Mouse (Mus musculus) midbrain, postnatal 0 days (tissue): ENCODE data around the gene Trmt11. TPM values are rescaled to one million over a fixed set of nuclear protein-coding genes. Genes with fewer than 3 reads are reported as not detected.
"Not testable (repeated sequence)": the region's sequence is repeated elsewhere in the genome, so short reads cannot be mapped to it uniquely, and the experiment has no call there.

Experiments used
- ATAC-seq: fragments of 200-750 bp; cut with Nextera tagmentation; 2 replicates; pipeline ENCODE4 v1.8.0; 2017; ENCODE audit warnings: moderate number of reproducible peaks, mild to moderate bottlenecking, moderate TSS enrichment, moderate library complexity; ENCODE audit not compliant: low FRiP score
- DNase-seq: peaks from one replicate; pipeline ENCODE4 v3.0.0-alpha.2; 2015; ENCODE audit warnings: low spot score
- H3K27ac ChIP-seq: fragments of 300-500 bp; sonication (generic); 2 replicates; pipeline ENCODE4 v1.5.1; 2014; ENCODE audit warnings: low read depth, mild to moderate bottlenecking, low read length, mixed read lengths
- H3K27me3 ChIP-seq: fragments of 300-500 bp; sonication (generic); 2 replicates; pipeline ENCODE4 v1.6.1; 2014; ENCODE audit warnings: low read length, control low read depth, mixed read lengths; ENCODE audit not compliant: insufficient read depth
- H3K36me3 ChIP-seq: fragments of 300-500 bp; sonication (generic); 2 replicates; pipeline ENCODE4 v1.6.1; 2014; ENCODE audit warnings: low read length, control low read depth, mixed read lengths; ENCODE audit not compliant: insufficient read depth
- H3K4me1 ChIP-seq: fragments of 300-500 bp; sonication (generic); 2 replicates; pipeline ENCODE4 v1.6.1; 2014; ENCODE audit warnings: mild to moderate bottlenecking, control low read depth, antibody characterized with exemption, low read length, mixed read lengths; ENCODE audit not compliant: insufficient read depth
- H3K4me2 ChIP-seq: fragments of 300-500 bp; sonication (generic); 2 replicates; pipeline ENCODE4 v1.6.1; 2014; ENCODE audit warnings: low read depth, mild to moderate bottlenecking, low read length, mixed read lengths; ENCODE audit not compliant: poor library complexity, severe bottlenecking
- H3K4me3 ChIP-seq: fragments of 300-500 bp; sonication (generic); 2 replicates; pipeline ENCODE4 v1.5.1; 2014; ENCODE audit warnings: low read depth, mild to moderate bottlenecking, low read length, moderate library complexity
- H3K9ac ChIP-seq: fragments of 300-500 bp; sonication (generic); replicated peaks from 2 replicates; pipeline ENCODE4 v1.6.1; 2014; ENCODE audit warnings: mild to moderate bottlenecking, low read length, moderate library complexity, mixed read lengths; ENCODE audit not compliant: poor library complexity, severe bottlenecking
- H3K9me3 ChIP-seq: fragments of 300-500 bp; sonication (generic); 2 replicates; pipeline ENCODE4 v1.6.1; 2016; ENCODE audit warnings: low read length, control low read depth
- CTCF ChIP-seq: IDR thresholded peaks from 2 replicates; pipeline ENCODE4 v1.5.1; 2016; ENCODE audit warnings: antibody characterized with exemption, mild to moderate bottlenecking
- WGBS: fragments of 180-500 bp; shearing (Covaris S2); extraction: QIAGEN DNeasy Blood & Tissue Kit; methylation state at CpG from one replicate; pipeline ENCODE4 v1.1.7; 2014; 5-methylcytosine and 5-hydroxymethylcytosine counted together
- polyA plus RNA-seq: library from polyadenylated mRNA; unstranded; fragments of >200 nt; fragmentation: Nextera tagmentation; extraction: Ambion mirVana; gene quantifications from 2 replicates; pipeline ENCODE4 v1.2.1, GENCODE M21; 2015
- total RNA-seq: library from RNA; depleted of rRNA; stranded (reverse); fragments of >200 nt; gene quantifications from 2 replicates; pipeline ENCODE4 v1.2.3, GENCODE M21; 2014; rRNA removed

Gene Trmt11
- total and polyA plus RNA-seq, 2 experiments from 2014 or later: 6.5 to 15.5 TPM

GRCm38 (mm10) chr10:30519143-30519542 lies 81.4 kb downstream of the Trmt11 start:
- Histone ChIP-seq H3K4me1 (no peaks in the 10 kb centered on the region), H3K9me3 (no peaks in the 10 kb centered on the region), H3K9ac (no peak overlapping the region), H3K27me3 (no peaks in the 10 kb centered on the region), H3K36me3 (no peaks in the 10 kb centered on the region), H3K27ac (no peak overlapping the region), H3K4me2 (no peak overlapping the region), H3K4me3 (no peak overlapping the region)
- WGBS: 91% methylated on average over 5 of the region's 5 CpGs
- DNase-seq (no peak), ATAC-seq (no peak)
- TF ChIP-seq CTCF: no peak

- Histone ChIP-seq H3K9ac (no peak overlapping the region), H3K4me2 (no peak overlapping the region), H3K27me3 (no peaks in the 10 kb centered on the region), H3K9me3 (no peaks in the 10 kb centered on the region), H3K27ac (no peak overlapping the region), H3K4me1 (no peaks in the 10 kb centered on the region), H3K36me3 (no peaks in the 10 kb centered on the region), H3K4me3 (no peak overlapping the region)
- ATAC-seq (no peak), DNase-seq (no peak)
- WGBS: 62% methylated on average over 2 of the region's 2 CpGs
- no peak for TF ChIP-seq CTCF
Measured at GRCm38 (mm10) chr10:30517224-30517623, 83.3 kb downstream of the Trmt11 start.

DNA sequence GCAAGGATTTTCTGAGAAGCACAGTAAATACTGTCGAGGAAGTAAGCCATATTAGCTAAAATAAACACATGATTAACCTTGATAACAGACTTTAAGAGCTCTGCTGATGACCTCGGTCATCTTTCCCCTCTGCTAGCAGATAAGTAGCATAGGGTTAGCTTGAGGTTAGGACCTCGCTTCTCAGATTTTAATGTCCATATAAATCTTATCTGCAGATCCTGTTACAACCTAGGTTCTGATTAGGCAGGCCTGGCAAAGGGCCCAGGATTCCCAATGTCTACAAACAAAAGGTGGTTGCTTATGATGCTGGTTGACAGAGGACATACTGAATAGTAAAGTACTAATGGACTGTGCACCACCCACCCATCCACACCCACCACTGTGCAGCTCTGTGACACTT lies 83.8 kb downstream of the Trmt11 start:
- DNase-seq (no peak), ATAC-seq (no peak)
- no peak overlapping the region for H3K4me3 ChIP-seq
- H3K9me3 ChIP-seq: no peaks in the 10 kb centered on the region
- no peaks in the 10 kb centered on the region for H3K4me1 ChIP-seq
- 76% methylated on average over 3 of the region's 3 CpGs for WGBS
- H3K27me3 ChIP-seq: no peaks in the 10 kb centered on the region
- H3K27ac ChIP-seq: no peak overlapping the region
- H3K4me2 ChIP-seq: no peak overlapping the region
- no peak for TF ChIP-seq CTCF
- no peak overlapping the region for H3K9ac ChIP-seq
- no peaks in the 10 kb centered on the region for H3K36me3 ChIP-seq

GRCm38 (mm10) chr10:30504736-30505135 lies 95.8 kb downstream of the Trmt11 start:
- Histone ChIP-seq H3K4me2 (no peak overlapping the region), H3K4me1 (no peaks in the 10 kb centered on the region), H3K27ac (no peak overlapping the region), H3K9me3 (no peaks in the 10 kb centered on the region), H3K36me3 (no peaks in the 10 kb centered on the region), H3K9ac (no peak overlapping the region), H3K27me3 (no peaks in the 10 kb centered on the region), H3K4me3 (no peak overlapping the region)
- WGBS: 86% methylated on average over 2 of the region's 2 CpGs
- ATAC-seq (no peak), DNase-seq (no peak)
- no peak for TF ChIP-seq CTCF

GRCm38 (mm10) chr10:30503168-30503567 lies 97.4 kb downstream of the Trmt11 start:
- Histone ChIP-seq H3K9me3 (no peaks in the 10 kb centered on the region), H3K4me3 (no peak overlapping the region), H3K27ac (no peak overlapping the region), H3K36me3 (no peaks in the 10 kb centered on the region), H3K4me2 (no peak overlapping the region), H3K9ac (no peak overlapping the region), H3K27me3 (no peaks in the 10 kb centered on the region), H3K4me1 (no peaks in the 10 kb centered on the region)
- 86% methylated on average over 2 of the region's 2 CpGs for WGBS
- no peak for DNase-seq
- TF ChIP-seq CTCF: no peak
- no peak for ATAC-seq

DNA sequence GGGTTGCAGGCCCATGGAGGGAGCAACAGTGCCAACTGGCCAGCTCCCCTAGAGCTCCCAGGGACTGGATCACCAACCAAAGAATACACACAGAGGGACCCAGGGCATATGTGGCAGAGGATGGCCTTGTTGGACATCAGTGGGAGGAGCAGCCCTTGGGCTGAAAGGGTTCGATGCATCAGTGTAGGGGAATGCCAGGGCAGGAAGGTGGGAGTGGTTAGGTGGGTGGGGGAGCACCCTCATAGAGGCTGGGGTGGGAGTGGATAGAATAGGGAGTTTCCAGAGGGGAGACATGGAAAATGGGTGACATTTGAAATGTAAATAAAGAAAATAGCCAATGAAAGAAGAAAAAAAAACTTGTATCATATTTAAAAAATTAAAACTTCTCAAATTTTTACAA lies 97.8 kb downstream of the Trmt11 start:
- no peaks in the 10 kb centered on the region for H3K9me3 ChIP-seq
- TF ChIP-seq CTCF: no peak
- no peak overlapping the region for H3K4me3 ChIP-seq
- no peak for DNase-seq
- H3K36me3 ChIP-seq: no peaks in the 10 kb centered on the region
- H3K27me3 ChIP-seq: no peaks in the 10 kb centered on the region
- no peak overlapping the region for H3K27ac ChIP-seq
- H3K4me2 ChIP-seq: no peak overlapping the region
- H3K9ac ChIP-seq: no peak overlapping the region
- ATAC-seq: no peak
- no peaks in the 10 kb centered on the region for H3K4me1 ChIP-seq
- 81% methylated on average over 1 of the region's 1 CpGs for WGBS

- H3K4me2 ChIP-seq, DNase-seq, H3K9me3 ChIP-seq, H3K27ac ChIP-seq, H3K36me3 ChIP-seq, H3K4me1 ChIP-seq, ATAC-seq, H3K27me3 ChIP-seq, H3K9ac ChIP-seq, H3K4me3 ChIP-seq: not testable (repeated sequence)
- WGBS: 79% methylated on average over 19 of the region's 19 CpGs
Measured at GRCm38 (mm10) chr10:30498223-30498622, 102.3 kb downstream of the Trmt11 start.

Other genes starting within 250 kb of the Trmt11 start
- gene Hint3, start 28.9 kb upstream of the Trmt11 start, total RNA-seq: 15.1 and 29.5 TPM in 2 replicates
- 12.6 and 13.2 TPM in 2 replicates for gene Hint3, start 28.9 kb upstream of the Trmt11 start, polyA plus RNA-seq
- gene Ncoa7, start 202.6 kb upstream of the Trmt11 start, total RNA-seq: 22.9 and 28.3 TPM in 2 replicates
- 21.7 and 25.8 TPM in 2 replicates for gene Ncoa7, start 202.6 kb upstream of the Trmt11 start, polyA plus RNA-seq
- gene Hey2, start 242.1 kb upstream of the Trmt11 start, total RNA-seq: 5.9 and 7.6 TPM in 2 replicates
- gene Hey2, start 242.1 kb upstream of the Trmt11 start, polyA plus RNA-seq: 2.7 and 2.9 TPM in 2 replicates